Mouse (Mus musculus) heart, postnatal 0 days (tissue): ENCODE results near the gene Ppil1. TPM values are rescaled to one million over a fixed set of nuclear protein-coding genes. Genes with fewer than 3 reads are reported as not detected.
"Not testable (repeated sequence)": the region's sequence is repeated elsewhere in the genome, so short reads cannot be mapped to it uniquely, and the experiment has no call there.

Source experiments
- ATAC-seq: fragments of 200-750 bp; cut with Nextera tagmentation; 2 replicates; pipeline ENCODE4 v1.8.0; 2017; ENCODE audit warnings: low read depth, moderate number of reproducible peaks, moderate library complexity; ENCODE audit not compliant: insufficient read depth
- DNase-seq: peaks from one replicate; pipeline ENCODE4 v3.0.0-alpha.2; 2016; ENCODE audit warnings: low spot score
- H3K27ac ChIP-seq: fragments of 300-500 bp; sonication (generic); 2 replicates; pipeline ENCODE4 v1.5.1; 2014; ENCODE audit warnings: low read depth, mild to moderate bottlenecking
- H3K27me3 ChIP-seq: fragments of 300-500 bp; sonication (generic); 2 replicates; pipeline ENCODE4 v1.6.1; 2014; ENCODE audit warnings: low read length, mixed read lengths; ENCODE audit not compliant: control insufficient read depth, insufficient read depth
- H3K36me3 ChIP-seq: fragments of 300-500 bp; sonication (generic); replicated peaks from 2 replicates; pipeline ENCODE4 v1.6.1; 2014; ENCODE audit warnings: low read length, mixed read lengths; ENCODE audit not compliant: control insufficient read depth, insufficient read depth
- H3K4me1 ChIP-seq: fragments of 300-500 bp; sonication (generic); 2 replicates; pipeline ENCODE4 v1.6.1; 2014; ENCODE audit warnings: antibody characterized with exemption; ENCODE audit not compliant: control insufficient read depth, insufficient read depth
- H3K4me2 ChIP-seq: fragments of 300-500 bp; sonication (generic); 2 replicates; pipeline ENCODE4 v1.6.1; 2014; ENCODE audit warnings: low read depth, mild to moderate bottlenecking, low read length, moderate library complexity
- H3K4me3 ChIP-seq: fragments of 300-500 bp; sonication (generic); 2 replicates; pipeline ENCODE4 v1.5.1; 2014; ENCODE audit warnings: low read depth, low read length
- H3K9ac ChIP-seq: fragments of 300-500 bp; sonication (generic); replicated peaks from 2 replicates; pipeline ENCODE4 v1.6.1; 2014; ENCODE audit warnings: low read depth, low read length, mixed read lengths
- H3K9me3 ChIP-seq: fragments of 300-500 bp; sonication (generic); replicated peaks from 2 replicates; pipeline ENCODE4 v1.6.1; 2016; ENCODE audit warnings: low read length; ENCODE audit not compliant: control insufficient read depth
- CTCF ChIP-seq: IDR thresholded peaks from 2 replicates; pipeline ENCODE4 v1.5.1; 2016; ENCODE audit warnings: antibody characterized with exemption, control low read depth, low read depth
- EP300 ChIP-seq: IDR thresholded peaks from 2 replicates; pipeline ENCODE4 v1.6.1; 2016; ENCODE audit warnings: antibody characterized with exemption, low read depth
- WGBS: fragments of 180-500 bp; shearing (Covaris S2); extraction: QIAGEN DNeasy Blood & Tissue Kit; methylation state at CpG from one replicate; pipeline ENCODE4 v1.1.7; 2014; 5-methylcytosine and 5-hydroxymethylcytosine counted together
- polyA plus RNA-seq: library from polyadenylated mRNA; unstranded; fragments of >200 nt; fragmentation: Nextera tagmentation; extraction: Ambion mirVana; gene quantifications from 2 replicates; pipeline ENCODE4 v1.2.1, GENCODE M21; 2015
- total RNA-seq: library from RNA; depleted of rRNA; stranded (reverse); fragments of >200 nt; gene quantifications from 2 replicates; pipeline ENCODE4 v1.2.3, GENCODE M21; 2014; ENCODE audit warnings: low replicate concordance

Ppil1 gene
- total and polyA plus RNA-seq, 2 experiments from 2014 or later: 46.3 to 75.5 TPM

DNA sequence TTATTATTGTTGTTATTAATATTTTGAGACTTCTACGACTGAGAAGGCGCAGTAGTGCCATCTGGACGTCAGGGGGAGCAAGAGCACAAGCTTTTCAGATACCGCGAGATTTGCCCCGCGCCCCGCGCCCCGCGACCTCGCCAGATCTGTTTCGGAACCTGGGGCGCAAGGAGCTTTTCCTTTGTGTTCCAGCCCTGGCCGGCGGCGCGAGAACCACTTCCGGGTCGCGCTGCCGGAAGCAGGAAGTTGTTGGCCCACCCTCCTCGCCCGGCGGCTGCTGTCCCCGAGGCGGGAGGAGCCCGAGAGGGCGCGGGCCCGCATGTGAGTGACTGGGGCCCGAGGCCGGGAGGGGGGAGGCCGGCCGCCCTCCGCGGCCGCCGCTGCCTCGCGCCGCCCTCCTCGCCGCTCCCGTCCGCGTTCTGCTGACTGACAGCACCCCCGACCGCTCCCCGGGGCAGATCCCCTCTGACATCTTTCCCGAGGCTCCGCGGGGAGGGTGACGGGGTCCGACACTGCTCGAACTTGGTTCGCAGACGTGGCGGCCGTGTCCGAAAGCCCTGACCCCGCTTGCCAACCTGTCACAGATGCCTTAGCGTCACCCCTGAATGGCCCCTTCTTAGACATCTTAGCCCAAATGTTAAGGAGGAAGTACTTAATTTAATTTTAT, 4.8 kb upstream of the Ppil1 start, which contains the start of gene BC004004:
BC004004 (plus strand) TSS at position 107 of the 667 bp plus-strand sequence.
- peaks cover 12% of the 10 kb centered on the region; the same call in 1 of the 2 replicates for H3K4me1 ChIP-seq
- WGBS: under 1% methylated on average over 51 of the region's 63 CpGs
- DNase-seq: peak; percentile 97
- ATAC-seq: peak; percentile 92
- H3K27me3 ChIP-seq: no peaks in the 10 kb centered on the region
- H3K27ac ChIP-seq: peak within 1 kb of the TSS; percentile 97
- H3K9ac ChIP-seq: peak within 1 kb of the TSS; percentile 94
- H3K4me3 ChIP-seq: peak within 1 kb of the TSS; percentile 94
- TF ChIP-seq EP300 (peak; percentile 93), CTCF (peak; percentile 66)
- peak within 1 kb of the TSS; percentile 80 for H3K4me2 ChIP-seq
- no peaks in the 10 kb centered on the region for H3K36me3 ChIP-seq
- no peaks in the 10 kb centered on the region for H3K9me3 ChIP-seq

DNA sequence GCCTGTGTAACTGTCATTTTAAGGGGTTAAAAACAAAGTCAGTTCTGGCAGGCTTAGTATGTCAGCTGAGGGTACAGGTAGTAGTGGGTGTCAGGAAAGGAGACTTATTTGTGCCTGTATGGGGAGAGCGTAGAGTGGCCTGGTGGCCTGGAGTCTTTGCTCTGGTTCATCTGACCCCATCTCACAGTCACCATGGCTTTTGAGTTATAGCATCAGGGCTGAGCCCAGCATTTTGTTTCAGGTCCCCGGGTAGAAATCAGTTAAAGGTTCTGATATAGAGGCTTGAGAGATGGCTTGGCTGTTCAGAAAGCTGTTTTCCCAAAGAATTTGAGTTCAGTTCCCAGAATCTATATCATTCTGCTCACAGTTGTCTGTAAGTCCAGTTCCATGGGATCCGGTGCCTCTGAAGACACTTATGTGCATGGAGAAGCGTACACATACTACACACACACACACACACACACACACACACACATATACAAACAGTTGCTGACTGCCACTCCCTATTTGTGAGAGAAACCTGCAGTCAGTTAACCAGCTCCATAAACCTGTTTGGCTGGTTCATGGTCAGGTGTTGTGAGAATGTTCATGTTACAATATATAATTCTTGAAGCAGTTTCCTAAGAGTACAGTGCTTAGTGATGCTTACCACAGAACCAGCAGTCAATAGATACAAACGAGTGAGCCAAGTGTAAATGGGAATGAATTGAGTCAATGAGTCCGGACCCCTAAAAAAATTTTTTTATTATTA, 4.1 kb upstream of the Ppil1 start:
- Histone ChIP-seq H3K27me3 (no peaks in the 10 kb centered on the region), H3K36me3 (no peaks in the 10 kb centered on the region), H3K4me1 (peaks cover 14% of the 10 kb centered on the region), H3K4me3 (peak overlapping the region; percentile 94), H3K4me2 (peak overlapping the region; percentile 80), H3K9ac (0 out of 2 replicates have a peak overlapping the region, but pooled peaks have one; percentile 94), H3K9me3 (no peaks in the 10 kb centered on the region), H3K27ac (peak overlapping the region; percentile 97)
- ATAC-seq (no peak), DNase-seq (no peak)
- WGBS: 61% methylated on average over 6 of the region's 6 CpGs
- TF ChIP-seq CTCF (no peak), EP300 (no peak)

DNA sequence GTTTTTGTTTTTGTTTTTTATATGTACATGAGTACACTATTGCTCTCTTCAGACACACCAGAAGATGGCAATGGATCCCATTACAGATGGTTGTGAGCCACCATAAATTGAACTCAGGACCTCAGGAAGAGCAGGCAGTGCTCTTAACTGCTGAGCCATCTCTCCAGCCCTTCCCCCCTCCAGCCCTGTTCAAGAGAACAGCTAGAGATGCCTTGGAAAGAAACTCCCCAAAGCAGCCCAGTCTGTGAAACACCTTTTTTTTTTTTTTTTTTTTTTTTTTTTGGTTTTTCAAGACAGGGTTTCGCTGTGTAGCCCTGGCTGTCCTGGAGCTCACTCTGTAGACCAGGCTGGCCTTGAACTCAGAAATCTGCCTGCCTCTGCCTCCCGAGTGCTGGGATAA, 3.1 kb upstream of the Ppil1 start:
- H3K36me3 ChIP-seq, H3K4me2 ChIP-seq, H3K27ac ChIP-seq, DNase-seq, H3K9me3 ChIP-seq, H3K4me3 ChIP-seq, H3K9ac ChIP-seq, ATAC-seq, H3K27me3 ChIP-seq: not testable (repeated sequence)
- 91% methylated on average over 2 of the region's 2 CpGs for WGBS
- H3K4me1 ChIP-seq: peaks cover 22% of the 10 kb centered on the region

DNA sequence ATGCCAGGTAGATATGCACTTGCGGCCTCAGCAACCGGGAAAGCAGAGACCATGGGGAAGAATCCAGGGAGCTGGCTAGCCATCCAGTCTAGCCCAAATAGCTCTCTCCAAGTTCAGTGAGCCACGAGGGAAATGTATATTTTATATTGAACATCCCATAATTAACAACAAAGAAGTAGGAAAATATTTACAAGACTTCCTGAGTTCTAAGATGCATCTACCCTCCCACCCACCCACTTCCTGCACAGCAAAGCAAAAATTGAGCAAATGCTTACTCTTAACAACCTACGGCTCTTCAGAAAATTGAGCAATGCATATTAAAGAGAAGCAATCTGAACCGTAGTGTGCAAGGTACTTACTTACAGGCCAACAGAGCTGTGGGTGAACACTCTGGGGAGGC, 774 bp upstream of the Ppil1 start:
- ATAC-seq: no peak

DNA sequence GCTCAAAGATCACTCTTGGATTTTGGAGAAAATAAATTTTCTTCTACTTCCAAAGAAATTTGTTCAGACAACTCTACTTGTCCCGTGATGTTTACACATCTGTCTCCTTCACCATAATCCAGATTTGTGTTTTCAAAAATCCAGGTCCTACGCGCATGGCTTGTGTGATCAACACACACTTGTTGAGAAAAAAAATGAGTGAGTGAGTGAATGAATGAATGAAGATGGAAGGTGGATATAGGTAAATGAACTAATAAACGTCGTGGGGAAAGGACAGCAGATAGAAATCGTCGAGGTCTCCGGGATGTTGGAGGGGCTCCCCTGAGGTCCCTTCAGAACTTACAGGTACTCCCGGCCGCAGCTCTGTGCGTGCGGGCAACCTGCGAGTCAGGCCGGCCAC, 569 bp downstream of the Ppil1 start:
- H3K36me3 ChIP-seq: peaks cover 17% of the 10 kb centered on the region

More for the DNA sequence above, 774 bp upstream of the Ppil1 start:
- Histone ChIP-seq H3K27ac (peak overlapping the region; percentile 97), H3K9me3 (no peaks in the 10 kb centered on the region), H3K27me3 (no peaks in the 10 kb centered on the region), H3K36me3 (peaks cover 15% of the 10 kb centered on the region), H3K4me2 (no peak overlapping the region; the same call in 1 of the 2 replicates), H3K9ac (0 out of 2 replicates have a peak overlapping the region, but pooled peaks have one; percentile 79), H3K4me3 (no peak overlapping the region), H3K4me1 (peaks cover 16% of the 10 kb centered on the region)
- WGBS: 73% methylated on average over 5 of the region's 5 CpGs
- TF ChIP-seq EP300: no peak
- TF ChIP-seq CTCF: no peak
- DNase-seq: no peak

More for the DNA sequence above, 569 bp downstream of the Ppil1 start:
- no peak for TF ChIP-seq EP300
- TF ChIP-seq CTCF: no peak
- peaks cover 13% of the 10 kb centered on the region for H3K4me1 ChIP-seq
- under 1% methylated on average over 14 of the region's 14 CpGs for WGBS
- ATAC-seq: no peak
- DNase-seq: no peak
- no peaks in the 10 kb centered on the region for H3K27me3 ChIP-seq
- peak overlapping the region; percentile 97 for H3K27ac ChIP-seq
- peak overlapping the region; percentile 77 for H3K4me3 ChIP-seq
- peak overlapping the region; percentile 81 for H3K4me2 ChIP-seq
- peak overlapping the region; percentile 79 for H3K9ac ChIP-seq
- H3K9me3 ChIP-seq: no peaks in the 10 kb centered on the region
